In genomic region chr6:71012823-71013461, GRCm38 (mm10) we compare ENCODE assay signal across 8 mouse cellular contexts. TPM values are rescaled to one million over a fixed set of nuclear protein-coding genes. Genes with fewer than 3 reads are reported as not detected.
DNase-seq lines count a peak whose midpoint lies in the region; ATAC-seq and TF ChIP-seq lines count a peak whose summit lies in the region.

No protein-coding gene starts in this region.

- peaks cover 14% of the 10 kb centered on the region for H3K4me1 ChIP-seq in forebrain, embryonic 10.5 days
- no peaks in the 10 kb centered on the region for H3K4me1 ChIP-seq in hindbrain, embryonic 11.5 days (replicated peaks; ENCODE audit: control insufficient read depth, insufficient read depth, low read length)
- peaks cover 11% of the 10 kb centered on the region for H3K4me1 ChIP-seq in lung, embryonic 15.5 days

- WGBS in forebrain, embryonic 10.5 days = under 1% methylated on average over 38 of the region's 38 CpGs
- WGBS in hindbrain, embryonic 11.5 days = under 1% methylated on average over 38 of the region's 38 CpGs
- WGBS in lung, embryonic 15.5 days = under 1% methylated on average over 33 of the region's 38 CpGs

- peak overlapping the region; percentile 93 for H3K4me2 ChIP-seq in hindbrain, embryonic 11.5 days (replicated peaks; ENCODE audit: low read depth, low read length)
- peak overlapping the region; percentile 96 for H3K4me2 ChIP-seq in lung, embryonic 15.5 days

- H3K9me3 ChIP-seq in forebrain, embryonic 10.5 days = no peaks in the 10 kb centered on the region
- H3K9me3 ChIP-seq in hindbrain, embryonic 11.5 days (ENCODE audit: control insufficient read depth, low read length) = no peaks in the 10 kb centered on the region
- H3K9me3 ChIP-seq in lung, embryonic 15.5 days = no peaks in the 10 kb centered on the region

- peaks cover 53% of the 10 kb centered on the region for H3K27me3 ChIP-seq in forebrain, embryonic 10.5 days (ENCODE audit: poor library complexity, severe bottlenecking)
- H3K27me3 ChIP-seq in hindbrain, embryonic 11.5 days (ENCODE audit: control insufficient read depth, insufficient read depth, low read length) = peaks cover 2% of the 10 kb centered on the region; the same call in 1 of the 2 replicates
- peaks cover 6% of the 10 kb centered on the region; the same call in 1 of the 2 replicates for H3K27me3 ChIP-seq in lung, embryonic 15.5 days

- peak; percentile 8 for DNase-seq in 3134 (ENCODE audit: extremely low read depth, insufficient read length, low spot score)
- peak; percentile 94 for DNase-seq in brain, embryonic 14.5 days (ENCODE audit: low read depth)
- peak; percentile 74 for DNase-seq in forebrain, embryonic 10.5 days (ENCODE audit: extremely low spot score, low spot score)
- DNase-seq in hindbrain, embryonic 11.5 days (ENCODE audit: low spot score) = peak; percentile 84
- DNase-seq in layer of hippocampus, adult 9-11 months = peak; percentile 13
- peak; percentile 18 for DNase-seq in ovary, adult 18-20 months (ENCODE audit: low spot score)
- peak; percentile 20 for DNase-seq in urinary bladder, postnatal 14 days (ENCODE audit: low spot score)

- TF ChIP-seq CTCF in brain, embryonic 14.5 days (IDR thresholded peaks at IDR 0.05; ENCODE audit: borderline replicate concordance, extremely low read depth, insufficient read depth, insufficient read length) = peak; percentile 87

- TF ChIP-seq POLR2A in brain, embryonic 14.5 days (IDR thresholded peaks at IDR 0.05; ENCODE audit: borderline replicate concordance, extremely low read depth, insufficient read depth, insufficient read length, poor library complexity, severe bottlenecking) = no peak

- no peaks in the 10 kb centered on the region for H3K36me3 ChIP-seq in forebrain, embryonic 10.5 days (replicated peaks)
- H3K36me3 ChIP-seq in hindbrain, embryonic 11.5 days (ENCODE audit: control insufficient read depth, insufficient read depth, low read length) = no peaks in the 10 kb centered on the region
- no peaks in the 10 kb centered on the region for H3K36me3 ChIP-seq in lung, embryonic 15.5 days

- H3K27ac ChIP-seq in forebrain, embryonic 10.5 days = peak overlapping the region; percentile 79
- no peak overlapping the region for H3K27ac ChIP-seq in hindbrain, embryonic 11.5 days (ENCODE audit: low read depth, low read length)
- H3K27ac ChIP-seq in lung, embryonic 15.5 days = no peak overlapping the region

- H3K9ac ChIP-seq in hindbrain, embryonic 11.5 days (ENCODE audit: low read depth, low read length) = peak overlapping the region; percentile 56
- H3K9ac ChIP-seq in lung, embryonic 15.5 days = peak overlapping the region; percentile 32

- peak; percentile 94 for ATAC-seq in hindbrain, embryonic 11.5 days (ENCODE audit: low FRiP score)
- ATAC-seq in lung, embryonic 15.5 days (ENCODE audit: borderline replicate concordance, extremely low read depth, low FRiP score, low TSS enrichment) = peak; percentile 90

- H3K4me3 ChIP-seq in forebrain, embryonic 10.5 days = peak overlapping the region; percentile 65
- peak overlapping the region; percentile 40 for H3K4me3 ChIP-seq in hindbrain, embryonic 11.5 days (ENCODE audit: low read depth, low read length)
- H3K4me3 ChIP-seq in lung, embryonic 15.5 days = peak overlapping the region; percentile 48

RNA-seq across cellular contexts. Expression of gene Foxi3, which starts 56.6 kb away (rescaled TPM):
- polyA plus RNA-seq in brain, embryonic 14.5 days (2012; rRNA removed) = 0.08 and 0.49 TPM in 2 replicates
- 0.11 and 0.17 TPM in 2 replicates for polyA plus RNA-seq in forebrain, embryonic 10.5 days (2016; fragmentation: Nextera tagmentation; extraction: Ambion mirVana)
- not detected in 2 replicates for polyA plus RNA-seq in hindbrain, embryonic 11.5 days (2014; fragmentation: Nextera tagmentation; extraction: Ambion mirVana)
- not detected in 2 replicates for polyA plus RNA-seq in lung, embryonic 15.5 days (2015; fragmentation: Nextera tagmentation; extraction: Ambion mirVana)

Comparison
In these comparisons a context has a peak if more than half of its experiments do, and no peak if none do; other contexts are left out.
1. DNase-seq: peak in every context shown above with its lines; median percentile 94 in brain, embryonic 14.5 days; 84 in hindbrain, embryonic 11.5 days; 74 in forebrain, embryonic 10.5 days; 20 in urinary bladder, postnatal 14 days; 18 in ovary, adult 18-20 months; 13 in layer of hippocampus, adult 9-11 months; 8 in 3134.